ENCODE assay signal across 18 mouse cellular contexts in genomic region chr1:89878496-89878895, GRCm38 (mm10). TPM values are rescaled to one million over a fixed set of nuclear protein-coding genes. Genes with fewer than 3 reads are reported as not detected.
DNase-seq lines count a peak whose midpoint lies in the region; ATAC-seq lines count a peak whose summit lies in the region.
"Had no signal": no experiment of that assay in that cellular context is flagged by ENCODE, and none has a peak within 500 bp of the region (broad histone marks: within the 10 kb centered on the region; RNA-seq: fewer than 3 reads in every experiment).

No protein-coding gene starts in this region.

- ATAC-seq in frontal cortex, adult (ENCODE audit: low TSS enrichment): peak; percentile 92
- ATAC-seq: CD4-positive, CD25-positive, alpha-beta regulatory T cell, adult 4 months; forebrain, embryonic 13.5 days had no signal

- DNase-seq in frontal cortex, postnatal 14 days (ENCODE audit: low spot score in 2 of 2): no peak
- peak; percentile 58 for DNase-seq in ZHBTc4 (ENCODE audit: low read depth, low spot score)
- peak; percentile 30 for DNase-seq in cerebellum, adult 9-10 months
- no peak for DNase-seq in ovary, postnatal 10 days (ENCODE audit: low spot score)
- no peak for DNase-seq in kidney, postnatal 4 days
- DNase-seq in layer of hippocampus, adult 18-20 months (ENCODE audit: low spot score in 2 of 2): no peak
- DNase-seq: adrenal gland, postnatal 25 days; gastrocnemius, postnatal 14 days; heart, adult 18-20 months; heart, postnatal 4 days; kidney, adult 8-10 months; kidney, postnatal 25 days; layer of hippocampus, adult 9-11 months; right cerebral cortex, postnatal 4 days; thymus, postnatal 14 days had no signal

RNA-seq across cellular contexts. Expression of gene Gbx2, which starts 52.5 kb away (rescaled TPM):
- total RNA-seq in layer of hippocampus, adult 18-20 months (2021): under 1 TPM; 0.27 to 0.46 TPM
- total RNA-seq: adrenal gland, postnatal 25 days; gastrocnemius, postnatal 14 days; heart, adult 18-20 months had no signal

Comparison
In these comparisons a context has a peak if more than half of its experiments do, and no peak if none do; other contexts are left out.
1. DNase-seq: peak in ZHBTc4 (single experiment) and cerebellum, adult 9-10 months (single experiment); none in frontal cortex, postnatal 14 days (0 of 2), ovary, postnatal 10 days (single experiment), kidney, postnatal 4 days (0 of 2) and layer of hippocampus, adult 18-20 months (0 of 2).